Comparison of ENCODE assay signal across 12 mouse cellular contexts in the genomic region with DNA sequence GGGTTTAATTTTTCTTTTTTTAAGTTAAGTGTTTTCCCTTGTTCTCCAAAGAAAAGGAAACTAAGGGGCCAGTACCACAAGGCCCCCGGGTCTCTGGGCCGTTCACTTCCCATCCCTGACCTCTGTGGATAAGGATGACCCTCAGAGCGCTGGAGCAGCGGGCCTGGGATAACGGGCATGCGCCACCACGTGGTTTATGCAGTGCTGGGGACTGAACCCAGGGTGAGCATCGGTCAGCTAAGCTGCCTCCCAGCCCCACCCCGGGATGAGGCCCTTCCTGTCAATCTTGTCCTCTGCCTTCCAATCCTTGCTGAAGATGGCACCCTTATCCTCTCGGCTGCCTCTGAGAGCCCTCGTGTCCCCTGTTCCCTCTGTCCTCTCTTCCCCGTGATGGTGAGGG. TPM values are rescaled to one million over a fixed set of nuclear protein-coding genes. Genes with fewer than 3 reads are reported as not detected.
A peak's percentile ranks its signal among the peaks of the same experiment; 100 is the strongest.
DNase-seq lines count a peak whose midpoint lies in the region; ATAC-seq lines count a peak whose summit lies in the region.
"Had no signal": no experiment of that assay in that cellular context is flagged by ENCODE, and none has a peak within 500 bp of the region (broad histone marks: within the 10 kb centered on the region; RNA-seq: fewer than 3 reads in every experiment).

No protein-coding gene starts in this region.

- no peak for DNase-seq in heart, embryonic 10.5 days (ENCODE audit: low spot score)
- peak; percentile 65 for DNase-seq in forebrain, embryonic 11.5 days (ENCODE audit: low spot score)
- DNase-seq in adrenal gland, postnatal 14 days = no peak
- DNase-seq in spleen, postnatal 4 days (ENCODE audit: low spot score in 2 of 2) = no peak
- DNase-seq: B cell, adult 2 months had no signal

- H3K4me3 ChIP-seq in heart, embryonic 10.5 days = no peak overlapping the region
- no peak overlapping the region for H3K4me3 ChIP-seq in heart, embryonic 12.5 days
- H3K4me3 ChIP-seq in megakaryocyte, embryonic 14.5 days (replicated peaks) = peak overlapping the region; percentile 55
- H3K4me3 ChIP-seq in forebrain, embryonic 11.5 days (ENCODE audit: low read depth, low read length) = no peak overlapping the region
- H3K4me3 ChIP-seq in midbrain, embryonic 12.5 days = no peak overlapping the region
- H3K4me3 ChIP-seq: heart, embryonic 15.5 days; limb, embryonic 12.5 days had no signal

- 10% methylated on average over 12 of the region's 12 CpGs for WGBS in heart, embryonic 10.5 days
- WGBS in heart, embryonic 12.5 days = 22% methylated on average over 12 of the region's 12 CpGs
- WGBS in forebrain, embryonic 11.5 days = 22% methylated on average over 12 of the region's 12 CpGs
- 13% methylated on average over 12 of the region's 12 CpGs for WGBS in midbrain, embryonic 12.5 days

- no peak overlapping the region for H3K4me2 ChIP-seq in heart, embryonic 12.5 days
- no peak overlapping the region for H3K4me2 ChIP-seq in forebrain, embryonic 11.5 days (ENCODE audit: low read depth, low read length, severe bottlenecking)
- H3K4me2 ChIP-seq in midbrain, embryonic 12.5 days (replicated peaks) = no peak overlapping the region
- H3K4me2 ChIP-seq: heart, embryonic 15.5 days; limb, embryonic 12.5 days had no signal

- H3K9ac ChIP-seq in heart, embryonic 12.5 days = no peak overlapping the region
- no peak overlapping the region for H3K9ac ChIP-seq in forebrain, embryonic 11.5 days (ENCODE audit: low read length)
- peak overlapping the region; percentile 31; the same call in 1 of the 2 replicates for H3K9ac ChIP-seq in midbrain, embryonic 12.5 days (replicated peaks)
- H3K9ac ChIP-seq: heart, embryonic 15.5 days; limb, embryonic 12.5 days had no signal

- ATAC-seq in heart, embryonic 12.5 days (ENCODE audit: insufficient number of reproducible peaks, low FRiP score) = no peak
- no peak for ATAC-seq in megakaryocyte, adult 5-6 weeks (ENCODE audit: poor library complexity, severe bottlenecking)
- no peak for ATAC-seq in forebrain, embryonic 11.5 days (replicated peaks; ENCODE audit: low FRiP score)
- no peak for ATAC-seq in midbrain, embryonic 12.5 days (ENCODE audit: low FRiP score, low read depth)

- no peaks in the 10 kb centered on the region for H3K36me3 ChIP-seq in heart, embryonic 10.5 days
- no peaks in the 10 kb centered on the region for H3K36me3 ChIP-seq in heart, embryonic 12.5 days
- peaks cover 80% of the 10 kb centered on the region for H3K36me3 ChIP-seq in megakaryocyte, embryonic 14.5 days (replicated peaks; ENCODE audit: low read length)
- no peaks in the 10 kb centered on the region for H3K36me3 ChIP-seq in forebrain, embryonic 11.5 days (ENCODE audit: control insufficient read depth, insufficient read depth, low read length)
- H3K36me3 ChIP-seq in midbrain, embryonic 12.5 days = no peaks in the 10 kb centered on the region
- H3K36me3 ChIP-seq: heart, embryonic 15.5 days; limb, embryonic 12.5 days had no signal

- H3K27me3 ChIP-seq in heart, embryonic 10.5 days (ENCODE audit: insufficient read depth, poor library complexity, severe bottlenecking) = peaks cover 28% of the 10 kb centered on the region
- peaks cover 16% of the 10 kb centered on the region for H3K27me3 ChIP-seq in heart, embryonic 12.5 days (replicated peaks)
- H3K27me3 ChIP-seq in megakaryocyte, embryonic 14.5 days (replicated peaks) = no peaks in the 10 kb centered on the region
- H3K27me3 ChIP-seq in forebrain, embryonic 11.5 days (ENCODE audit: control insufficient read depth, insufficient read depth, low read length) = no peaks in the 10 kb centered on the region; the same call in 1 of the 2 replicates
- peaks cover 20% of the 10 kb centered on the region for H3K27me3 ChIP-seq in midbrain, embryonic 12.5 days

- H3K4me1 ChIP-seq in heart, embryonic 10.5 days = peaks cover 93% of the 10 kb centered on the region
- H3K4me1 ChIP-seq in heart, embryonic 12.5 days (replicated peaks) = peaks cover 95% of the 10 kb centered on the region
- H3K4me1 ChIP-seq in megakaryocyte, embryonic 14.5 days = peaks cover 92% of the 10 kb centered on the region
- peaks cover 22% of the 10 kb centered on the region for H3K4me1 ChIP-seq in forebrain, embryonic 11.5 days (replicated peaks; ENCODE audit: control insufficient read depth, insufficient read depth, low read length)
- peaks cover 66% of the 10 kb centered on the region for H3K4me1 ChIP-seq in midbrain, embryonic 12.5 days

- H3K27ac ChIP-seq in heart, embryonic 10.5 days = peak overlapping the region; percentile 71
- no peak overlapping the region for H3K27ac ChIP-seq in heart, embryonic 12.5 days (ENCODE audit: poor library complexity, severe bottlenecking)
- no peak overlapping the region for H3K27ac ChIP-seq in forebrain, embryonic 11.5 days (ENCODE audit: low read depth, low read length)
- H3K27ac ChIP-seq in midbrain, embryonic 12.5 days (replicated peaks) = no peak overlapping the region; the same call in 1 of the 2 replicates
- H3K27ac ChIP-seq: limb, embryonic 12.5 days had no signal

- no peaks in the 10 kb centered on the region for H3K9me3 ChIP-seq in heart, embryonic 10.5 days
- no peaks in the 10 kb centered on the region for H3K9me3 ChIP-seq in heart, embryonic 12.5 days (replicated peaks)
- no peaks in the 10 kb centered on the region for H3K9me3 ChIP-seq in megakaryocyte, embryonic 14.5 days
- H3K9me3 ChIP-seq in forebrain, embryonic 11.5 days (ENCODE audit: control insufficient read depth, low read length) = no peaks in the 10 kb centered on the region
- H3K9me3 ChIP-seq in midbrain, embryonic 12.5 days = no peaks in the 10 kb centered on the region
- H3K9me3 ChIP-seq: heart, embryonic 15.5 days; limb, embryonic 12.5 days had no signal

RNA-seq across cellular contexts. Expression of a gene that starts 39.4 kb away (rescaled TPM):
- polyA plus RNA-seq in heart, embryonic 10.5 days (2016; fragmentation: Nextera tagmentation; extraction: Ambion mirVana) = 0.23 and 0.65 TPM in 2 replicates
- polyA plus RNA-seq in heart, embryonic 12.5 days (2016; fragmentation: Nextera tagmentation; extraction: Ambion mirVana) = 0.15 and 0.21 TPM in 2 replicates
- polyA plus RNA-seq in megakaryocyte, embryonic 14.5 days (2012; ENCODE audit: insufficient read depth, low replicate concordance) = not detected in 2 replicates
- 0.05 TPM in 1 of 2 replicates, not detected in the other for total RNA-seq in megakaryocyte, adult 5-6 weeks (2015)
- total RNA-seq in megakaryocyte, adult 5-6 weeks (2017) = not detected in 2 replicates
- 0.12 TPM in 1 of 2 replicates, not detected in the other for polyA plus RNA-seq in forebrain, embryonic 11.5 days (2014; fragmentation: Nextera tagmentation; extraction: Ambion mirVana)
- 0.06 and 0.17 TPM in 2 replicates for polyA plus RNA-seq in midbrain, embryonic 12.5 days (2016; fragmentation: Nextera tagmentation; extraction: Ambion mirVana)
- 0.90 and 0.96 TPM in 2 replicates for total RNA-seq in adrenal gland, postnatal 14 days (2021)
- total RNA-seq: gastrocnemius, postnatal 4 days had no signal

RNA-seq across cellular contexts. Expression of a gene that starts 40.0 kb away (rescaled TPM):
- 15.8 and 17.0 TPM in 2 replicates for polyA plus RNA-seq in heart, embryonic 10.5 days (2016; fragmentation: Nextera tagmentation; extraction: Ambion mirVana)
- 13.1 and 13.3 TPM in 2 replicates for polyA plus RNA-seq in heart, embryonic 12.5 days (2016; fragmentation: Nextera tagmentation; extraction: Ambion mirVana)
- 23.4 and 27.1 TPM in 2 replicates for polyA plus RNA-seq in megakaryocyte, embryonic 14.5 days (2012; ENCODE audit: insufficient read depth, low replicate concordance)
- 16.1 and 17.7 TPM in 2 replicates for total RNA-seq in megakaryocyte, adult 5-6 weeks (2015)
- 23.9 and 36.1 TPM in 2 replicates for total RNA-seq in megakaryocyte, adult 5-6 weeks (2017)
- 13.8 and 16.0 TPM in 2 replicates for polyA plus RNA-seq in forebrain, embryonic 11.5 days (2014; fragmentation: Nextera tagmentation; extraction: Ambion mirVana)
- 18.5 and 19.2 TPM in 2 replicates for polyA plus RNA-seq in midbrain, embryonic 12.5 days (2016; fragmentation: Nextera tagmentation; extraction: Ambion mirVana)
- total RNA-seq in adrenal gland, postnatal 14 days (2021) = 26.4 and 30.6 TPM in 2 replicates

RNA-seq across cellular contexts. Expression of a gene that starts 40.4 kb away (rescaled TPM):
- polyA plus RNA-seq in heart, embryonic 10.5 days (2016; fragmentation: Nextera tagmentation; extraction: Ambion mirVana) = 9.6 TPM in 2 replicates
- 8.4 TPM in 2 replicates for polyA plus RNA-seq in heart, embryonic 12.5 days (2016; fragmentation: Nextera tagmentation; extraction: Ambion mirVana)
- polyA plus RNA-seq in megakaryocyte, embryonic 14.5 days (2012; ENCODE audit: insufficient read depth, low replicate concordance) = 9.2 and 14.1 TPM in 2 replicates
- 23.9 and 25.7 TPM in 2 replicates for total RNA-seq in megakaryocyte, adult 5-6 weeks (2015)
- 6.1 and 8.7 TPM in 2 replicates for total RNA-seq in megakaryocyte, adult 5-6 weeks (2017)
- 8.8 and 9.2 TPM in 2 replicates for polyA plus RNA-seq in forebrain, embryonic 11.5 days (2014; fragmentation: Nextera tagmentation; extraction: Ambion mirVana)
- polyA plus RNA-seq in midbrain, embryonic 12.5 days (2016; fragmentation: Nextera tagmentation; extraction: Ambion mirVana) = 7.9 and 9.2 TPM in 2 replicates
- total RNA-seq in adrenal gland, postnatal 14 days (2021) = 9.0 and 15.7 TPM in 2 replicates

RNA-seq across cellular contexts. Expression of a gene that starts 49.2 kb away (rescaled TPM):
- 14.3 and 16.5 TPM in 2 replicates for polyA plus RNA-seq in heart, embryonic 10.5 days (2016; fragmentation: Nextera tagmentation; extraction: Ambion mirVana)
- polyA plus RNA-seq in heart, embryonic 12.5 days (2016; fragmentation: Nextera tagmentation; extraction: Ambion mirVana) = 11.3 and 12.3 TPM in 2 replicates
- polyA plus RNA-seq in megakaryocyte, embryonic 14.5 days (2012; ENCODE audit: insufficient read depth, low replicate concordance) = 21.8 and 28.5 TPM in 2 replicates
- 4.4 and 5.6 TPM in 2 replicates for total RNA-seq in megakaryocyte, adult 5-6 weeks (2015)
- 9.9 and 14.3 TPM in 2 replicates for total RNA-seq in megakaryocyte, adult 5-6 weeks (2017)
- 13.8 and 15.6 TPM in 2 replicates for polyA plus RNA-seq in forebrain, embryonic 11.5 days (2014; fragmentation: Nextera tagmentation; extraction: Ambion mirVana)
- polyA plus RNA-seq in midbrain, embryonic 12.5 days (2016; fragmentation: Nextera tagmentation; extraction: Ambion mirVana) = 15.9 and 18.4 TPM in 2 replicates
- 592 and 605 TPM in 2 replicates for total RNA-seq in adrenal gland, postnatal 14 days (2021)
